Mouse (Mus musculus) 416B (cell line): ENCODE measurements around the gene 3110040N11Rik.
A peak's percentile ranks its signal among the peaks of the same experiment; 100 is the strongest.

Source experiments
- DNase-seq: peaks from one replicate; pipeline ENCODE4 v3.0.0; 2011; ENCODE audit warnings: low read depth

The 3110040N11Rik gene

GRCm38 (mm10) chr7:81738720-81739385 lies 50.4 kb downstream of the 3110040N11Rik start:
- no peak for DNase-seq

- DNase-seq = no peak
These were observed 53.8 kb downstream of the 3110040N11Rik start for GRCm38 (mm10) chr7:81735300-81736048.

- DNase-seq = peak; percentile 87
These were observed 56.8 kb downstream of the 3110040N11Rik start for GRCm38 (mm10) chr7:81732183-81733089.
